Mouse (Mus musculus): Measurements from ENCODE around the gene Sox5.
A peak's percentile ranks its signal among the peaks of the same experiment; 100 is the strongest.

Sox5 gene

GRCm38 (mm10) chr6:143943126-143943525, 838.7 kb downstream of the Sox5 start:
- no peak for DNase-seq (ENCODE audit: extremely low spot score)

DNA sequence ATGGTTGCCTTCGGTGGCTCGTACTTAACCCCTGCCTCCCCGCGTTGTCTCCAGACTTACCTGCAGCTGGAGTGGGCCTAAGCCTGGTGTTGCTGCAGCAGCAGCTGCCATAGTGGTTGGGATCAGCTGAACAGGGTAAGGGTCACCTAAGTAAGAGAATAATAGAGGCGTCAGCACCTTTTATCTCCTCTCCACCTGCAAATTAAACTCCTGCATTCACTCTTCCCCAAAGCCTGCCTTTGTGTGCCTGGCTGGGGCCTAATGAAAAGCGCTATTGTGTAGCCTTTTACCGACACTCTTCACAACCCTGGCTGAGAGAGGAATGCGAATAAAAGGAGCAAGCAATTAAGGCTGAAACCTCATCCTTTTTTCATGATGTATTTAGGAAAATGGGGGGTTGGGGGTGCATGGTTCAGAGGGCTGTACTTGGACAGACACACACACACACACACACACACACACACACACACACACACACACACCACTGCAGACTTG, 840.4 kb downstream of the Sox5 start:
- peak; percentile 39 for DNase-seq (ENCODE audit: extremely low spot score)

GRCm38 (mm10) chr6:143923146-143923545, 858.6 kb downstream of the Sox5 start:
- DNase-seq (ENCODE audit: extremely low spot score): no peak

DNA sequence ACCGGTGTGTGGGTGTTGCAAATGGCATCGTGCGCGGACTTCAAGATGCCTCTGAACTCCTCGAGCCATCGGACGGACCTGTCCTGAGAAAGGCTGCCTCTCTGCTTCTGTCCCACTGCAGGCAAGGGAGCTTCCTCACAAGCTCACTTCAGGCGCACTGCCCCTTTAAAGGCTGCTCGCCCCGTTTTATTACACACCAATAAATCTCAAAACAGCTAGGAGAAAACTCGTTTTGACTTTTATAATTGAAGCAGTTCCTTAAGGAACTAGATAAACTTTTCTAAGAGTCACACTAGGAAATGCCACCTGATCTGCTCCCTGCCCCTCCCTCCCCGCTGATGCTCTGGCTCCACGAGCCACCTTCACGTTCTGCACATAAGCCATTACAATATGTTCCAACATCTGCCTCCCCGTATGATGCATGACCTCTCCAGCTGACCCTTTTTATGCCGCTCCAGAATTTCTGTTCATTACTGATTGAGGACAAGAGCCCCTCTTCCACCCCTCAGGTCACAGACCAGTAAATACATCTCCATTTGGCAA, 863.3 kb downstream of the Sox5 start:
- DNase-seq (ENCODE audit: extremely low spot score): no peak

DNA sequence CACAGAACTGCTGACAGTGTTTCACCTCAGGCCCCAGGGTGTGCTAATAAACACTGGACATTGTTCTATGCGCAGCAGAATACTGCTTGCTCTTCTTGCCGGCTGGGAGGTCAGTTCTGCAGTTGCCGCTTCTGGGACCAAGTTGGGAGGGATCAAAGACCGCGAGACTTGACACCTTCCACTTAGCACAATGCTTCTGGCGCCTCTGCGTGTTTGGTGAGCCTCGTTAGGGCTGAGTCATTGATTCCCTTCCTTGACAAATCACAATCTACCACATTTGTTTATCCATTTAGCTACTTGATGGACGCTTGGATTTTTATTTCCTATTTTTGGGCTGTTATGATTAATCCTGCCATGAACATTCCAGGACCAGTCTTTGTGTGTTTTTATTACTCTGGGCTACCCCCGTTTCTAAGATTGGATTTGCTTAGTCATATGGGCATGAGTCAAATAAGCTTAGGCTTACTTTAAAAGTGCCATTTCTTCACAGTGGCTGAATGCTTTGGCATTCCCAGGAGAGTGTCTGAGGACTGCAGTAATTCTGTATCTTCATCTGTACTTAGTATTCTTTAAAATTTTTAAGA, 865.5 kb downstream of the Sox5 start:
- DNase-seq (ENCODE audit: extremely low spot score): no peak

GRCm38 (mm10) chr6:143915686-143916085, 866.1 kb downstream of the Sox5 start:
- no peak for DNase-seq (ENCODE audit: extremely low spot score)

DNA sequence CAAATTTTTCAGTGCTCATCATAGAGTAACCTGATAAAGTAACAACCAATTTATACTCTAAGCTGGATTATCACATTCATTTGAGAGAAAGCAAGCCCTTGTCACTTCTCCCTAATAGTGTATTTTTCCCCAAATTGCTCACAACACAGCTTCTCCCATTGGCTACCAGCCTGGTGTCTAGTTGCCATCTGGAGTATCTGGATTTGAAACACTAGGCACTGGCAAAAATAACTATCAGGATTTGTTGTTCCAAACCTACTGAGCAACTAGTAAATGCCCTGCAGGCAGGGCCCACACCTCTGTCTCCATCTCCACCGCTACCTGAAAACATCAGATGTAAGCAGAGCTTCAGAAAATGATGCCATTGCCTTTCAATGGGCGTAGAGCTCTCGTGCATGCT, 869.5 kb downstream of the Sox5 start:
- DNase-seq (ENCODE audit: extremely low spot score): no peak

GRCm38 (mm10) chr6:143904693-143905031, 877.1 kb downstream of the Sox5 start:
- DNase-seq (ENCODE audit: extremely low spot score): no peak

DNA sequence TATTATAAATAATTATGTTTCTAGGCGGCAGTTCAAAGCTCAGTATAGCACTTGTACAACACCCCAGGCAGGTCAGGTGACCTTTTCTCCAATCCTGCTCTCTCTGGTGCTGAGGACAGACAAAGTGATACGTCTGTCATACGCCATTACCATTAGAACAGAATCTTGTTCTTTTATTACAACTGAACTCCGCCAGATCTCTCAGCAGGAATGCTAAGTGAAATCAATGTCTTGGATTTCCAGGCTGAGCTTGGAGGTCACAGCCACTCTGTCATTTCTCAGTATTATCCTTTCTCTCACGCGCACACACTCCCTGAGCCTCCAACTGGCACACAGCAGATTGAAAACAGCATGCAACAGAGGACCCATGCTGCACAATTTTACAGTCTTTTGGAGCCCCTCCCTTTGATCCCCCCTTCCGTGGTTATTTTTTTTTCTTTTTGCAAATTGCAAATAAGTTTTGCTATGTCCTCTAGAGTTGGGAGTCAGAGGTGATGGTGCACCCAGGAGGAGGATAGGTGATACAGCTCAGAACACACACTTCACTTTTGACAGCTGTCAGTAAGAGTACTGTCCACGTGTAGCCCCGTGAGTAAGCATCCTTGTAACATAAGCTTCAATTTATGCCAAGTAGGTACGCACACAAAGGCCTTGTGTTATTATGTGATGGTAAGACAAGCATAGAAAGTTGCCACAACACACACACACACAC, 877.6 kb downstream of the Sox5 start:
- DNase-seq (ENCODE audit: extremely low spot score): no peak

DNA sequence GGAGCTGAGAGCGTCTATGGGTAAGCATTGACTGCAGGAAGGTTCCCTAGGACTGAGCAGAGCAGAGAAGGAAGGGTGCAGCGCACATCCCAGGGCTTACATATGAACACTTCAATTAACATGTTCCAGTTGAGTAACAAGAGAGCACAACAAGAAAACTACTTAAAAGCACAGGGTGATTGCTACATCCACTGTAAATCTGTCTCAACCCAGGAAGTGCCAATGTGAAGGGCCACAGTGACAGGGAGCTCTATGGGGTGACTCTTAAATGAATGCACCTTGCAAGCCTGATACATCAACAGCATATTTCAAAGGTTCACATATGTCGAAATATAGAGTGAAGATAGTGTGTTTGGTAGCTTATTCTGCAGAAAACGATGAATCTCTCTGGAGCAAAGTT, 880.9 kb downstream of the Sox5 start:
- no peak for DNase-seq (ENCODE audit: extremely low spot score)

- no peak for DNase-seq (ENCODE audit: extremely low spot score)
Observed at GRCm38 (mm10) chr6:143895092-143895491, 886.7 kb downstream of the Sox5 start.

GRCm38 (mm10) chr6:143892869-143893268, 888.9 kb downstream of the Sox5 start:
- DNase-seq (ENCODE audit: extremely low spot score): no peak

GRCm38 (mm10) chr6:143888556-143888955, 893.2 kb downstream of the Sox5 start:
- DNase-seq (ENCODE audit: extremely low spot score): no peak

DNA sequence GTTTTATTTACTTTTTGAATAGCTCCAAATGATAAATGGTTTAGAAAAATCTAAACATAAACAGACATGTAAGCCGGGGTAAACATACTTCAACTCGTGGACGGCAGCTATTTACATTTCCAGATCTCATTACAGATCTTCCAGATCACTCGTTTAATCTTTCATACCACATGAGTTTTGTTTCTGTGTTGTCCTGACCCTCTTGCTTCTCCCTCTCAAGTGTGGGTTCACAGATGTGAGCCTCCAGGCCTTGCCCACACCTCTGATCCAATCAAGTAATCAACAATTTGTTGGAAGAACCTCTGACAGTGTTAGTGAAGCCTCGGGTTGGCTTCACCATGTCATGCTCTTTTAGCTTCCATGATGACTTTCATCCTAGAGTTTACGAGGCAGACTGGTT, 903.3 kb downstream of the Sox5 start:
- no peak for DNase-seq (ENCODE audit: extremely low spot score)

DNA sequence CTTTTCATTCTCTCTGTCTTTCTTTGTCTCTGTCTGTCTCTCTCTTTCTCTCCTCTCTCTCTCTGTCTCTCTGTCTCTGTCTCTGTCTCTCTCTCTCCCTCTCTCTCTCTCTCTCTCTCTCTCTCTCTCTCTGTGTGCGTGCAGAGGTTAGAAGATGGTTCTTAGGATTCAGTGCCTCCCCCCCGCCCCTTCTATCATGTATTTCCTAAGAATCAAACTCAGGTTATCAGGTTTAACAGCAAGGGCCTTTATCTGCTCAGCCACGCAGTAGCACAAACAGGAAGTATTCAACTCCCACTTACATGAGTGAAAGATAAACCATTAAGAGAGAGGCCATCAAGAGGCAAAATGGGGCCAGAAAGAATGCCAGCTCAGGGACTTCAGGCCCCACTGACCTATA, 913.0 kb downstream of the Sox5 start:
- no peak for DNase-seq (ENCODE audit: extremely low spot score)

GRCm38 (mm10) chr6:143868155-143868685, 913.6 kb downstream of the Sox5 start:
- no peak for DNase-seq (ENCODE audit: extremely low spot score)

DNA sequence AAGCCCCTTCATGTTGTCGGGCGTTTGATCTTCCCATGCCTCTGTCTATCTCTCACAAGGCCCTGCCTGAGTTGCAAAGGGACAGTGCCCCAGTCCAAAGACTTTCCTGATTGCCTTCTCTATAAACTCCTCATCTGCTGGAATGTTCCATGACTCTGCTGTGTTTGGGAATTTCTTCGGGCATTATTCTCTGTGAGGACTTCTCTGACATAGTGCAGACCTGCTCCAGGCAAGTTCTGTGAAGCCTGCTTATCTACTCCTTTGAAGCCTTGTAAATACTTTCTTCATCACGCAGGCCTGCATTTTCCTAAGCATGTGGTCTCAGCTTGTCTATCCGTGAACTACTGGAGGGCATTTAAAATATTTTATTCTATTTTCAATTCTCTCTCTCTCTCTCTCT, 914.7 kb downstream of the Sox5 start:
- no peak for DNase-seq (ENCODE audit: extremely low spot score)

- DNase-seq (ENCODE audit: extremely low spot score): no peak
Observed at GRCm38 (mm10) chr6:143866566-143866965, 915.2 kb downstream of the Sox5 start.

GRCm38 (mm10) chr6:143862611-143863110, 919.1 kb downstream of the Sox5 start:
- DNase-seq (ENCODE audit: extremely low spot score): no peak

- DNase-seq (ENCODE audit: extremely low spot score): no peak
Observed at GRCm38 (mm10) chr6:143860036-143860435, 921.7 kb downstream of the Sox5 start.

- no peak for DNase-seq (ENCODE audit: extremely low spot score)
Observed at GRCm38 (mm10) chr6:143859535-143859934, 922.2 kb downstream of the Sox5 start.

- DNase-seq (ENCODE audit: extremely low spot score): no peak
Observed at GRCm38 (mm10) chr6:143858551-143858950, 923.2 kb downstream of the Sox5 start.

GRCm38 (mm10) chr6:143857376-143857775, 924.4 kb downstream of the Sox5 start:
- DNase-seq (ENCODE audit: extremely low spot score): no peak
